Mouse (Mus musculus): ENCODE results near the gene Mtrf1l.
A peak's percentile ranks its signal among the peaks of the same experiment; 100 is the strongest.

The Mtrf1l gene

GRCm38 (mm10) chr10:5804691-5805156 lies 19.0 kb downstream of the Mtrf1l start:
- peak; percentile 38 for DNase-seq (ENCODE audit: low spot score)

- no peak for DNase-seq (ENCODE audit: low spot score)
These were observed 20.0 kb downstream of the Mtrf1l start for GRCm38 (mm10) chr10:5803739-5804138.

- no peak for DNase-seq (ENCODE audit: low spot score)
These were observed 20.8 kb downstream of the Mtrf1l start for GRCm38 (mm10) chr10:5802866-5803265.

GRCm38 (mm10) chr10:5800490-5800889 lies 23.2 kb downstream of the Mtrf1l start:
- peak; percentile 59 for DNase-seq (ENCODE audit: low spot score)

- DNase-seq (ENCODE audit: low spot score) = no peak
These were observed 25.6 kb downstream of the Mtrf1l start for GRCm38 (mm10) chr10:5798069-5798468.

- peak; percentile 74 for DNase-seq (ENCODE audit: low spot score)
These were observed 33.1 kb downstream of the Mtrf1l start for GRCm38 (mm10) chr10:5790657-5791056.

GRCm38 (mm10) chr10:5786923-5787322 lies 36.8 kb downstream of the Mtrf1l start:
- DNase-seq (ENCODE audit: low spot score) = peak; percentile 51

All from retina, embryonic 14.5 days (tissue).